Mouse (Mus musculus): ENCODE measurements around the gene Fgfrl1. TPM values are rescaled to one million over a fixed set of nuclear protein-coding genes. Genes with fewer than 3 reads are reported as not detected.
A peak's percentile ranks its signal among the peaks of the same experiment; 100 is the strongest.

Gene Fgfrl1
- polyA plus RNA-seq, 1 experiment: 26.0 TPM

DNA sequence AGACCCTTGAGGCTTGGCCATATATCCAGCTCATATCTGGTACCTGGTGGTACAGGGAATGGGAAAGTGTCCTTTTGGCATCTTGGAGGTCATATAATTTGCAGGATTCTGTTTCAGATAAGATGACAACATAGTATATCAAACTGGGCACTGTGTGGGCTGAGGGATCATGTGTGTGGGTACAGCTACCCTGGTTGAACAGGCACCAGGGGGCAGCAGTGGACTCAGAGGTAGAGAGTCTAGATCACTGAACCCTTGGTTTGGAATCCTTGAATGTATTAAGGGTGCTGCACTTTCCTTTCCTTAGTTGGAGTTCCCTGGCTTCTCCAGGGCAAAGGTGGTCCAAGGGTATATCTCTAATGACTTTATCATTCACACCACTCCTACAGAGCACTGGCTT, 21.4 kb upstream of the Fgfrl1 start:
- H3K4me1 ChIP-seq (replicated peaks; ENCODE audit: control insufficient read depth, insufficient read depth, low read length): peaks cover 9% of the 10 kb centered on the region
- no peak overlapping the region for H3K4me3 ChIP-seq (ENCODE audit: control insufficient read depth, insufficient read depth, low read length)
- H3K27me3 ChIP-seq (ENCODE audit: control insufficient read depth, insufficient read depth, low read length): no peaks in the 10 kb centered on the region
- no peak overlapping the region for H3K27ac ChIP-seq (ENCODE audit: control insufficient read depth, insufficient read depth, low read length)
- H3K36me3 ChIP-seq (ENCODE audit: control insufficient read depth, insufficient read depth, low read length): no peaks in the 10 kb centered on the region
- TF ChIP-seq POLR2A (IDR thresholded peaks at IDR 0.05; ENCODE audit: control insufficient read depth, extremely low read depth, insufficient read depth, low read length, poor library complexity): no peak
- TF ChIP-seq CTCF (IDR thresholded peaks at IDR 0.05; ENCODE audit: borderline replicate concordance, control insufficient read depth, extremely low read depth, insufficient read depth, low read length, poor library complexity): no peak
- DNase-seq: peak; percentile 65

- Histone ChIP-seq H3K4me3 (ENCODE audit: control insufficient read depth, insufficient read depth, low read length) (no peak overlapping the region), H3K27ac (ENCODE audit: control insufficient read depth, insufficient read depth, low read length) (no peak overlapping the region), H3K4me1 (replicated peaks; ENCODE audit: control insufficient read depth, insufficient read depth, low read length) (peaks cover 9% of the 10 kb centered on the region), H3K36me3 (ENCODE audit: control insufficient read depth, insufficient read depth, low read length) (no peaks in the 10 kb centered on the region), H3K27me3 (ENCODE audit: control insufficient read depth, insufficient read depth, low read length) (no peaks in the 10 kb centered on the region)
- WGBS: 98% methylated on average over 12 of the region's 12 CpGs
- no peak for DNase-seq
- TF ChIP-seq CTCF (IDR thresholded peaks at IDR 0.05; ENCODE audit: borderline replicate concordance, control insufficient read depth, extremely low read depth, insufficient read depth, low read length, poor library complexity): no peak
- no peak for TF ChIP-seq POLR2A (IDR thresholded peaks at IDR 0.05; ENCODE audit: control insufficient read depth, extremely low read depth, insufficient read depth, low read length, poor library complexity)
Measured at GRCm38 (mm10) chr5:108671757-108672156, 20.4 kb upstream of the Fgfrl1 start.

GRCm38 (mm10) chr5:108674624-108675023, 17.6 kb upstream of the Fgfrl1 start:
- no peaks in the 10 kb centered on the region for H3K27me3 ChIP-seq (ENCODE audit: control insufficient read depth, insufficient read depth, low read length)
- no peak overlapping the region for H3K4me3 ChIP-seq (ENCODE audit: control insufficient read depth, insufficient read depth, low read length)
- no peaks in the 10 kb centered on the region for H3K36me3 ChIP-seq (ENCODE audit: control insufficient read depth, insufficient read depth, low read length)
- no peak for TF ChIP-seq POLR2A (IDR thresholded peaks at IDR 0.05; ENCODE audit: control insufficient read depth, extremely low read depth, insufficient read depth, low read length, poor library complexity)
- no peak for TF ChIP-seq CTCF (IDR thresholded peaks at IDR 0.05; ENCODE audit: borderline replicate concordance, control insufficient read depth, extremely low read depth, insufficient read depth, low read length, poor library complexity)
- no peak overlapping the region for H3K27ac ChIP-seq (ENCODE audit: control insufficient read depth, insufficient read depth, low read length)
- 94% methylated on average over 2 of the region's 2 CpGs for WGBS
- H3K4me1 ChIP-seq (replicated peaks; ENCODE audit: control insufficient read depth, insufficient read depth, low read length): peaks cover 5% of the 10 kb centered on the region
- DNase-seq: no peak

DNA sequence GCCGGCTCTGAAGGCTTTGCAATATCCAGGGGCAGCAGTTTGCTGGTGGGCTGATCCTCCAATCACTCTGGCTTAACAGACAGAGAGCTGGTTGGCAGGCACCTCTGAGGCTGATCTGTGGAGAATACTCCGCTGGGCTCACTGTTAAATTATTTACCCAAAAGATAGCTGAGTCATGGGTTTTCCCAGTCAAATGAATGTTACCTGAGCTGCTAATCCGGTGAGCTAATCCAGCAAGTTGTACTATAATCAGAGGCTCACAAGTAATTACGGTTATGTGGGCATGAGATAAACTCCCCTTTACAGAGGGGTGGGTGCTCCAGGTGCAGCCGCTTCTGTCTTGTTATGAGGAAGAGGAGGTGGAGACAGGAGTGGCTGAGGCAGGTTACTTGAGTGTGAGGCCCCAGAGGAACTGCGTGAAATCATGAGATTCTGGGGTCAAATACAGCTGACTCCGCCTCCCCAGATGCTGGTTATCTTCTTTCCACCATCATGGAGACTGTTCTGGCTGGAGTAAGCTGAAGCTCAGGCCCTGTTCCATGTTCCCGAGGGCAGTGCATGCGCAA, 16.8 kb upstream of the Fgfrl1 start, which contains the start of gene Slc26a1:
TSS of gene Slc26a1 (minus strand) at position 319 of the 566 bp plus-strand sequence.
- WGBS: 91% methylated on average over 9 of the region's 9 CpGs
- Histone ChIP-seq H3K36me3 (ENCODE audit: control insufficient read depth, insufficient read depth, low read length) (no peaks in the 10 kb centered on the region), H3K4me1 (replicated peaks; ENCODE audit: control insufficient read depth, insufficient read depth, low read length) (0 out of 2 replicates have a peak, but pooled peaks cover 2% of the 10 kb centered on the region), H3K27ac (ENCODE audit: control insufficient read depth, insufficient read depth, low read length) (no peak within 1 kb of the TSS), H3K27me3 (ENCODE audit: control insufficient read depth, insufficient read depth, low read length) (no peaks in the 10 kb centered on the region), H3K4me3 (ENCODE audit: control insufficient read depth, insufficient read depth, low read length) (no peak within 1 kb of the TSS)
- TF ChIP-seq POLR2A (IDR thresholded peaks at IDR 0.05; ENCODE audit: control insufficient read depth, extremely low read depth, insufficient read depth, low read length, poor library complexity) (no peak), CTCF (IDR thresholded peaks at IDR 0.05; ENCODE audit: borderline replicate concordance, control insufficient read depth, extremely low read depth, insufficient read depth, low read length, poor library complexity) (no peak)
- no peak for DNase-seq

GRCm38 (mm10) chr5:108676772-108677498, 15.2 kb upstream of the Fgfrl1 start:
- WGBS: 88% methylated on average over 5 of the region's 5 CpGs
- Histone ChIP-seq H3K36me3 (ENCODE audit: control insufficient read depth, insufficient read depth, low read length) (no peaks in the 10 kb centered on the region), H3K4me3 (ENCODE audit: control insufficient read depth, insufficient read depth, low read length) (no peak overlapping the region), H3K27me3 (ENCODE audit: control insufficient read depth, insufficient read depth, low read length) (no peaks in the 10 kb centered on the region), H3K27ac (ENCODE audit: control insufficient read depth, insufficient read depth, low read length) (no peak overlapping the region), H3K4me1 (replicated peaks; ENCODE audit: control insufficient read depth, insufficient read depth, low read length) (no peaks in the 10 kb centered on the region)
- TF ChIP-seq POLR2A (IDR thresholded peaks at IDR 0.05; ENCODE audit: control insufficient read depth, extremely low read depth, insufficient read depth, low read length, poor library complexity): no peak
- TF ChIP-seq CTCF (IDR thresholded peaks at IDR 0.05; ENCODE audit: borderline replicate concordance, control insufficient read depth, extremely low read depth, insufficient read depth, low read length, poor library complexity): no peak
- no peak for DNase-seq

DNA sequence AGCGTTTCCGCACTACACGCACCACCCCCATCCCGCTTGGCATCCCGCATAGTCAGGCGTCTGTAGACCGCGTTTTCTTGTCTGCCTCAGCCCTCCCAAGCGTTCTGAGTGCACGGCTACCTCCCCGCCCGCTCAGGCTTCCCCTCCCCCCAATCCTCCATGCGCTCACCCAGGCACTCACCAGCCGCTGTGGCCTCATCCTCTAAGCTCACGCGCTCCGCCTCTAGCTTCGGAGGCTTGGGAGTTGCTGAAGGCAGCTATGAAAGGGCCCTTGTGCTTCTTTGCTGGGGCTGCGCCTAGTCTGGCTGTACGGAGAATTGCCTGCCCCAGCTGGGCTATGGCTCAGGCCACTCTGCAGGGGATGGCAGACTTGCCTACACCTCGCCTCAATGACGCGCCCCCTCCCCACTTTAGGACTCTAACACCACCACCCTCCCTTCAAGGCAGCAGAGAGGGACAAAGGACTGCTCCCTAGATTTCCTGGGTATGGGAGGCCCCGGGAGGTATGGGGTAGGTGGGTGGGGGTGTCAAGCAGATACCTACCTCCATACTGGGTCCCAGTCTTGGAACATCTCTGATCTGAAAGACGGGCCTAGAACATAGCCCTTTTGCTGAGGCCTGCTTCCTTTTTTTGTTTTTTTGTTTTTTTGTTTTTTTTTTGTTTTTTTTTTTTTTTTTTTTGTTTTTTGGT, 14.4 kb upstream of the Fgfrl1 start:
- no peak for TF ChIP-seq POLR2A (IDR thresholded peaks at IDR 0.05; ENCODE audit: control insufficient read depth, extremely low read depth, insufficient read depth, low read length, poor library complexity)
- TF ChIP-seq CTCF (IDR thresholded peaks at IDR 0.05; ENCODE audit: borderline replicate concordance, control insufficient read depth, extremely low read depth, insufficient read depth, low read length, poor library complexity): no peak
- DNase-seq: no peak
- Histone ChIP-seq H3K27me3 (ENCODE audit: control insufficient read depth, insufficient read depth, low read length) (no peaks in the 10 kb centered on the region), H3K27ac (ENCODE audit: control insufficient read depth, insufficient read depth, low read length) (no peak overlapping the region), H3K4me3 (ENCODE audit: control insufficient read depth, insufficient read depth, low read length) (no peak overlapping the region), H3K36me3 (ENCODE audit: control insufficient read depth, insufficient read depth, low read length) (no peaks in the 10 kb centered on the region), H3K4me1 (replicated peaks; ENCODE audit: control insufficient read depth, insufficient read depth, low read length) (no peaks in the 10 kb centered on the region)
- WGBS: 79% methylated on average over 25 of the region's 25 CpGs

Measured in thymus, adult 2 months (tissue).